11 mouse cellular contexts compared by ENCODE assay signal in genomic region chr15:100719217-100719616, GRCm38 (mm10). TPM values are rescaled to one million over a fixed set of nuclear protein-coding genes. Genes with fewer than 3 reads are reported as not detected.
"Had no signal": no experiment of that assay in that cellular context is flagged by ENCODE, and none has a peak within 500 bp of the region (broad histone marks: within the 10 kb centered on the region; RNA-seq: fewer than 3 reads in every experiment).

No protein-coding gene starts in this region.

- H3K4me1 ChIP-seq: limb, embryonic 15.5 days; lung, embryonic 15.5 days had no signal

- ATAC-seq: intestine, embryonic 16.5 days; liver, postnatal 0 days; midbrain, embryonic 13.5 days had no signal

- H3K9me3 ChIP-seq: limb, embryonic 15.5 days; lung, embryonic 15.5 days; midbrain, embryonic 13.5 days had no signal

- H3K27me3 ChIP-seq: limb, embryonic 15.5 days; midbrain, embryonic 13.5 days had no signal

- H3K9ac ChIP-seq: limb, embryonic 15.5 days; liver, embryonic 13.5 days; liver, postnatal 0 days; lung, embryonic 15.5 days; midbrain, embryonic 13.5 days had no signal

- H3K36me3 ChIP-seq: limb, embryonic 15.5 days; liver, embryonic 13.5 days; lung, embryonic 15.5 days; midbrain, embryonic 13.5 days had no signal

- DNase-seq: layer of hippocampus, adult 9-11 months; layer of hippocampus, postnatal 36 days; liver, embryonic 13.5 days; liver, postnatal 0 days; lung, postnatal 14 days; right cerebral cortex, postnatal 14 days had no signal

- H3K27ac ChIP-seq: limb, embryonic 15.5 days; liver, embryonic 13.5 days; lung, embryonic 15.5 days; macrophage; midbrain, embryonic 13.5 days had no signal

- H3K4me2 ChIP-seq: limb, embryonic 15.5 days; liver, embryonic 13.5 days; lung, embryonic 15.5 days; midbrain, embryonic 13.5 days had no signal

- H3K4me3 ChIP-seq: limb, embryonic 15.5 days; liver, embryonic 13.5 days; lung, embryonic 15.5 days; midbrain, embryonic 13.5 days had no signal

RNA-seq across cellular contexts. Expression of gene Galnt6, which starts 10.0 kb away (rescaled TPM):
- polyA plus RNA-seq: midbrain, embryonic 13.5 days had no signal
